10 mouse cellular contexts compared by ENCODE assay signal in genomic region chr4:25798412-25798811, GRCm38 (mm10). TPM values are rescaled to one million over a fixed set of nuclear protein-coding genes. Genes with fewer than 3 reads are reported as not detected.
DNase-seq lines count a peak whose midpoint lies in the region; ATAC-seq lines count a peak whose summit lies in the region.
"Had no signal": no experiment of that assay in that cellular context is flagged by ENCODE, and none has a peak within 500 bp of the region (broad histone marks: within the 10 kb centered on the region; RNA-seq: fewer than 3 reads in every experiment).

No protein-coding gene starts in this region.

- H3K36me3 ChIP-seq in neural tube, embryonic 11.5 days (ENCODE audit: control insufficient read depth, insufficient read depth, low read length) = no peaks in the 10 kb centered on the region
- no peaks in the 10 kb centered on the region for H3K36me3 ChIP-seq in limb, embryonic 15.5 days

- no peak for ATAC-seq in neural tube, embryonic 11.5 days (ENCODE audit: insufficient read depth, low FRiP score, low TSS enrichment)
- no peak for ATAC-seq in limb, embryonic 15.5 days (ENCODE audit: insufficient number of reproducible peaks, low FRiP score, low TSS enrichment, low read depth)

- no peak overlapping the region for H3K27ac ChIP-seq in neural tube, embryonic 11.5 days (ENCODE audit: low read depth, low read length)
- no peak overlapping the region for H3K27ac ChIP-seq in limb, embryonic 15.5 days

- no peak overlapping the region for H3K9ac ChIP-seq in neural tube, embryonic 11.5 days (ENCODE audit: low read length)
- H3K9ac ChIP-seq in limb, embryonic 15.5 days = no peak overlapping the region

- DNase-seq in cerebellum, postnatal 25 days = peak; percentile 19 to 53
- DNase-seq in cerebellum, adult 8-10 months = no peak
- no peak for DNase-seq in neural tube, embryonic 11.5 days (ENCODE audit: low spot score)
- no peak for DNase-seq in neural tube, embryonic 10.5 days (ENCODE audit: extremely low spot score, low spot score)
- no peak for DNase-seq in urinary bladder, adult 2 months (ENCODE audit: low spot score)
- no peak for DNase-seq in frontal cortex, postnatal 25 days (ENCODE audit: low spot score in 2 of 2)
- DNase-seq in heart, adult 11 months = no peak
- DNase-seq: layer of hippocampus, postnatal 36 days; lung, adult 18-20 months had no signal

- no peaks in the 10 kb centered on the region for H3K9me3 ChIP-seq in neural tube, embryonic 11.5 days (ENCODE audit: control insufficient read depth, low read length)
- no peaks in the 10 kb centered on the region for H3K9me3 ChIP-seq in limb, embryonic 15.5 days

- 21% methylated on average over 10 of the region's 10 CpGs for WGBS in neural tube, embryonic 11.5 days
- 29% methylated on average over 10 of the region's 10 CpGs for WGBS in limb, embryonic 15.5 days

- no peak overlapping the region; the same call in 1 of the 2 replicates for H3K4me3 ChIP-seq in neural tube, embryonic 11.5 days (ENCODE audit: low read depth, low read length)
- H3K4me3 ChIP-seq in limb, embryonic 15.5 days = peak overlapping the region; percentile 47; the same call in 1 of the 2 replicates

- no peaks in the 10 kb centered on the region for H3K27me3 ChIP-seq in neural tube, embryonic 11.5 days (ENCODE audit: control insufficient read depth, insufficient read depth, low read length)
- H3K27me3 ChIP-seq in limb, embryonic 15.5 days = peaks cover 17% of the 10 kb centered on the region

- H3K4me1 ChIP-seq in neural tube, embryonic 11.5 days (ENCODE audit: control insufficient read depth, insufficient read depth, low read length) = no peaks in the 10 kb centered on the region
- H3K4me1 ChIP-seq in limb, embryonic 15.5 days = peaks cover 14% of the 10 kb centered on the region

- H3K4me2 ChIP-seq in neural tube, embryonic 11.5 days (ENCODE audit: low read depth) = peak overlapping the region; percentile 83
- H3K4me2 ChIP-seq in limb, embryonic 15.5 days = peak overlapping the region; percentile 91; the same call in 1 of the 2 replicates

RNA-seq across cellular contexts. Expression of gene Fut9, which starts 1.6 kb away (rescaled TPM):
- 1.2 and 1.9 TPM in 2 replicates for polyA plus RNA-seq in neural tube, embryonic 11.5 days (2014; fragmentation: Nextera tagmentation; extraction: Ambion mirVana)
- polyA plus RNA-seq in limb, embryonic 15.5 days (2015; fragmentation: Nextera tagmentation; extraction: Ambion mirVana) = 0.31 and 0.34 TPM in 2 replicates
- 2.2 and 2.8 TPM in 2 replicates for polyA plus RNA-seq in urinary bladder, adult 2 months (2012; rRNA removed)

Comparison
In these comparisons a context has a peak if more than half of its experiments do, and no peak if none do; other contexts are left out.
1. DNase-seq: peak in cerebellum, postnatal 25 days (2 of 2); none in cerebellum, adult 8-10 months (single experiment), neural tube, embryonic 11.5 days (single experiment), neural tube, embryonic 10.5 days (single experiment), urinary bladder, adult 2 months (single experiment), frontal cortex, postnatal 25 days (0 of 2) and heart, adult 11 months (single experiment).